Mouse (Mus musculus) G1E (cell line): Measurements from ENCODE around the gene Sult1e1.

ENCODE experiments used
- CTCF ChIP-seq: IDR thresholded peaks from 2 replicates; pipeline ENCODE4 v1.5.1; 2012; ENCODE audit warnings: low read depth, low read length, inconsistent platforms, mixed read lengths
- GATA1 ChIP-seq: IDR thresholded peaks from 2 replicates; pipeline ENCODE4 v1.6.1; 2012; ENCODE audit warnings: borderline replicate concordance, low read length, inconsistent platforms, mixed read lengths
- POLR2AphosphoS5 ChIP-seq: IDR thresholded peaks from 2 replicates; pipeline ENCODE4 v1.6.1; 2012; ENCODE audit warnings: low read depth, low read length, inconsistent platforms; ENCODE audit not compliant: insufficient replicate concordance
- TAL1 ChIP-seq: conservative IDR thresholded peaks from 2 replicates; pipeline ENCODE4 v1.6.1; 2012; ENCODE audit warnings: low read depth, low read length, inconsistent platforms, mixed read lengths

DNA sequence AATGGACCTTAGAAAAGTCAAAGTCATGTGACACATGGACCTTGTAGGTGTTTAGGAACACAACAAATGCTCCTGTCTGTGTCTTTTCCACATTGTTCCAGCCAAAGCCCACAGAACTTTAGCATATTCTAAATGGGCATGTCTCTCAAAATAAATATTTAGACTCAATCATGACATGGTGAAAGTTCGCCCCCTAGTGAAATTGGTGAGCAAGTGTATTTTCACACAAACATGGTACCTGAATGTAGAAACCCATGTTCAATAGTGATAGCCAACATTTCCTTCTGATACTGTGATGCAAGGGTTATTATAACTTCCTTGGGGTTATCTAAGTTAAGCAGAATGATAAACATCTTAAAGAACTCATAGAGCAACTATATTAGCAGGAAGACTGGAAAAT is 40.5 kb downstream of the Sult1e1 start:
- no peak for TF ChIP-seq CTCF
- no peak for TF ChIP-seq TAL1
- TF ChIP-seq GATA1, result no peak
- TF ChIP-seq POLR2AphosphoS5, result no peak
